Mouse (Mus musculus) bone marrow macrophage, adult 2 months (primary cell): ENCODE measurements around the gene Nps.

Experiments
- CTCF ChIP-seq: IDR thresholded peaks from 2 replicates; pipeline ENCODE4 v1.5.1; 2012; ENCODE audit warnings: low read depth, mild to moderate bottlenecking, low read length, moderate library complexity
- POLR2A ChIP-seq: IDR thresholded peaks from 2 replicates; pipeline ENCODE4 v1.6.1; 2012; ENCODE audit warnings: mild to moderate bottlenecking, low read depth, low read length, borderline replicate concordance

DNA sequence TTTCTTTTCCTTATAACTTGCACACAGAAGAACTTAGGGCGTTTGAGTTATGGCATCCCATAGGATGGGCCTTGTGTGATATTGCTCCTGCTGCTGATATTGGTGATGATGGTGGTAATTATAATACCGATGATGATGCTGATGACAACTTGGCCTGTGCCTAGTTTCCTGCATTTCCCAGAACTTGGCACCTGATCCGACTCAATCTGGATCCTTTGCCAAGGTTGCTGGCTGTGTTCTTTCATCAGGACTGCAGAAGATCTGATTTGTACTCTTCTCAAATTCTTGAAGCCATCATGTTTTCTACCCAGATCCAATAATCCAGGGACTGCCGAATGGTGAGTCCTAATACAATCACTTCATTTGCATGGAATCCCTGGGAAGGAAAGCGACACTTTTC lies 32.5 kb upstream of the Nps start:
- no peak for TF ChIP-seq CTCF
- no peak for TF ChIP-seq POLR2A
